Mouse (Mus musculus) MEL (cell line): Measurements from ENCODE around the gene Dpyd. TPM values are rescaled to one million over a fixed set of nuclear protein-coding genes. Genes with fewer than 3 reads are reported as not detected.

ENCODE experiments used
- DNase-seq: peaks from one replicate; pipeline ENCODE4 v3.0.0; 2011; ENCODE audit warnings: low read depth, low spot score
- H3K27ac ChIP-seq: 2 replicates; pipeline ENCODE4 v1.5.1; 2012; ENCODE audit warnings: low read depth, mild to moderate bottlenecking, control low read depth, low read length, moderate library complexity; ENCODE audit not compliant: control insufficient read depth
- H3K27me3 ChIP-seq, 2 experiments: fragments of 150-350 bp in 1 of 2; sonication (generic) in 1 of 2; 2 replicates each; pipeline ENCODE4 v1.6.1; 2012; ENCODE audit warnings: low read length in 2 of 2, mild to moderate bottlenecking in 2 of 2, improper control_type of control experiment in 1 of 2, moderate library complexity in 1 of 2; ENCODE audit not compliant: insufficient read depth in 2 of 2, control insufficient read depth in 1 of 2
- H3K36me3 ChIP-seq, 2 experiments: 2 replicates each; pipeline ENCODE4 v1.6.1; 2012 to 2014; ENCODE audit warnings: low read length in 2 of 2, improper control_type of control experiment in 1 of 2, inconsistent platforms in 1 of 2, mild to moderate bottlenecking in 1 of 2; ENCODE audit not compliant: insufficient read depth in 2 of 2, control insufficient read depth in 1 of 2
- H3K4me1 ChIP-seq, 2 experiments: fragments of 150-350 bp in 1 of 2; sonication (generic) in 1 of 2; 2 replicates each; pipeline ENCODE4 v1.6.1; 2012; ENCODE audit warnings: low read length in 2 of 2, improper control_type of control experiment in 1 of 2, mild to moderate bottlenecking in 1 of 2; ENCODE audit not compliant: insufficient read depth in 2 of 2, control insufficient read depth in 1 of 2
- H3K4me3 ChIP-seq, 2 experiments: fragments of 150-350 bp in 1 of 2; sonication (generic) in 1 of 2; 2 replicates each; pipeline ENCODE4 v1.5.1; 2012; ENCODE audit warnings: low read depth in 2 of 2, low read length in 2 of 2, mild to moderate bottlenecking in 2 of 2, moderate library complexity in 2 of 2, control low read depth in 1 of 2, improper control_type of control experiment in 1 of 2; ENCODE audit not compliant: control insufficient read depth in 1 of 2, insufficient read depth in 1 of 2
- H3K79me2 ChIP-seq: 2 replicates; pipeline ENCODE4 v1.6.1; 2012; ENCODE audit warnings: mild to moderate bottlenecking, low read length, moderate library complexity; ENCODE audit not compliant: control insufficient read depth, poor library complexity, insufficient read depth
- H3K9ac ChIP-seq: 2 replicates; pipeline ENCODE4 v1.6.1; 2012; ENCODE audit warnings: low read depth, mild to moderate bottlenecking, control low read depth, low read length, moderate library complexity; ENCODE audit not compliant: control insufficient read depth, poor library complexity, severe bottlenecking
- H3K9me3 ChIP-seq: fragments of 150-350 bp; sonication (generic); replicated peaks from 2 replicates; pipeline ENCODE4 v1.6.1; 2012; ENCODE audit warnings: mild to moderate bottlenecking, low read length, improper control_type of control experiment, moderate library complexity; ENCODE audit not compliant: insufficient read depth
- CHD2 ChIP-seq: IDR thresholded peaks from 2 replicates; pipeline ENCODE4 v1.6.1; 2011; ENCODE audit warnings: low read length, improper control_type of control experiment
- ELF1 ChIP-seq: IDR thresholded peaks from 2 replicates; pipeline ENCODE4 v1.6.1; 2014; ENCODE audit warnings: low read depth, mild to moderate bottlenecking, inconsistent platforms, low read length, improper control_type of control experiment, moderate library complexity
- HCFC1 ChIP-seq: IDR thresholded peaks from 2 replicates; pipeline ENCODE4 v1.6.1; 2012; ENCODE audit warnings: low read depth, mild to moderate bottlenecking, inconsistent platforms, low read length, improper control_type of control experiment, moderate library complexity
- JUND ChIP-seq: IDR thresholded peaks from 2 replicates; pipeline ENCODE4 v1.6.1; 2011; ENCODE audit warnings: low read depth, mild to moderate bottlenecking, improper control_type of control experiment, low read length
- KAT2A ChIP-seq: conservative IDR thresholded peaks from 2 replicates; pipeline ENCODE4 v1.6.1; 2012; ENCODE audit warnings: low read depth, low read length, improper control_type of control experiment, inconsistent platforms
- MAFK ChIP-seq: IDR thresholded peaks from 2 replicates; pipeline ENCODE4 v1.6.1; 2011; ENCODE audit warnings: low read depth, mild to moderate bottlenecking, low read length, improper control_type of control experiment, borderline replicate concordance
- MYC ChIP-seq: IDR thresholded peaks from 2 replicates; pipeline ENCODE4 v1.6.1; 2011; ENCODE audit warnings: low read depth, mild to moderate bottlenecking, low read length, improper control_type of control experiment, moderate library complexity
- NELFE ChIP-seq: IDR thresholded peaks from 2 replicates; pipeline ENCODE4 v1.6.1; 2011; ENCODE audit warnings: low read depth, low read length, improper control_type of control experiment
- POLR2A ChIP-seq, 2 experiments: IDR thresholded peaks; 2 replicates each; pipeline ENCODE4 v1.6.1; 2011 to 2012; ENCODE audit warnings: low read length in 2 of 2, mild to moderate bottlenecking in 2 of 2, control low read depth in 1 of 2, improper control_type of control experiment in 1 of 2, low read depth in 1 of 2, moderate library complexity in 1 of 2; ENCODE audit not compliant: control insufficient read depth in 1 of 2, insufficient read depth in 1 of 2, poor library complexity in 1 of 2
- RAD21 ChIP-seq: IDR thresholded peaks from 2 replicates; pipeline ENCODE4 v1.6.1; 2011; ENCODE audit warnings: mild to moderate bottlenecking, low read depth, low read length, improper control_type of control experiment
- SIN3A ChIP-seq: IDR thresholded peaks from 2 replicates; pipeline ENCODE4 v1.6.1; 2012; ENCODE audit warnings: low read length, improper control_type of control experiment, inconsistent platforms
- TAL1 ChIP-seq: IDR thresholded peaks from 2 replicates; pipeline ENCODE4 v1.6.1; 2012; ENCODE audit warnings: mild to moderate bottlenecking, inconsistent platforms, low read length, moderate library complexity, mixed read lengths
- TCF12 ChIP-seq: IDR thresholded peaks from 2 replicates; pipeline ENCODE4 v1.6.1; 2014; ENCODE audit warnings: low read depth, mild to moderate bottlenecking, inconsistent platforms, low read length, improper control_type of control experiment, moderate library complexity
- UBTF ChIP-seq: IDR thresholded peaks from 2 replicates; pipeline ENCODE4 v1.6.1; 2012; ENCODE audit warnings: low read depth, mild to moderate bottlenecking, inconsistent platforms, low read length, improper control_type of control experiment, moderate library complexity, borderline replicate concordance; ENCODE audit not compliant: insufficient read depth
- USF1 ChIP-seq: IDR thresholded peaks from 2 replicates; pipeline ENCODE4 v1.6.1; 2014; ENCODE audit warnings: low read depth, mild to moderate bottlenecking, inconsistent platforms, low read length, improper control_type of control experiment, moderate library complexity
- USF2 ChIP-seq, 2 experiments: IDR thresholded peaks; 2 replicates each; pipeline ENCODE4 v1.6.1; 2011 to 2012; ENCODE audit warnings: improper control_type of control experiment in 2 of 2, low read length in 2 of 2, borderline replicate concordance in 1 of 2, inconsistent platforms in 1 of 2, low read depth in 1 of 2, mild to moderate bottlenecking in 1 of 2; ENCODE audit not compliant: insufficient read depth in 1 of 2
- ZC3H11A ChIP-seq: IDR thresholded peaks from 2 replicates; pipeline ENCODE4 v1.6.1; 2012; ENCODE audit warnings: low read depth, mild to moderate bottlenecking, inconsistent platforms, low read length, improper control_type of control experiment
- ZKSCAN1 ChIP-seq: IDR thresholded peaks from 2 replicates; pipeline ENCODE4 v1.6.1; 2012; ENCODE audit warnings: low read depth, mild to moderate bottlenecking, inconsistent platforms, low read length, improper control_type of control experiment, moderate library complexity
- ZMIZ1 ChIP-seq: IDR thresholded peaks from 2 replicates; pipeline ENCODE4 v1.6.1; 2012; ENCODE audit warnings: low read depth, mild to moderate bottlenecking, inconsistent platforms, low read length, improper control_type of control experiment, moderate library complexity
- ZNF384 ChIP-seq: IDR thresholded peaks from 2 replicates; pipeline ENCODE4 v1.6.1; 2012; ENCODE audit warnings: low read depth, mild to moderate bottlenecking, inconsistent platforms, low read length, improper control_type of control experiment
- polyA plus RNA-seq, 2 experiments: library from polyadenylated mRNA; stranded (reverse) in 1 of 2; unstranded in 1 of 2; fragments of >175 nt in 1 of 2; fragments of >200 nt in 1 of 2; gene quantifications; 2 replicates each; pipeline versions ENCODE4 v1.2.1 to v1.2.4; 2012; ENCODE audit warnings: low replicate concordance in 2 of 2, low read depth in 1 of 2; ENCODE audit not compliant: insufficient read length in 2 of 2, insufficient read depth in 1 of 2, missing spikeins in 1 of 2
- total RNA-seq: library from RNA; depleted of rRNA; stranded (reverse); fragments of 300-350 nt; gene quantifications from 2 replicates; pipeline ENCODE4 v1.2.3, GENCODE M21; 2012

Dpyd gene
- total and polyA plus RNA-seq, 3 experiments, result not detected

DNA sequence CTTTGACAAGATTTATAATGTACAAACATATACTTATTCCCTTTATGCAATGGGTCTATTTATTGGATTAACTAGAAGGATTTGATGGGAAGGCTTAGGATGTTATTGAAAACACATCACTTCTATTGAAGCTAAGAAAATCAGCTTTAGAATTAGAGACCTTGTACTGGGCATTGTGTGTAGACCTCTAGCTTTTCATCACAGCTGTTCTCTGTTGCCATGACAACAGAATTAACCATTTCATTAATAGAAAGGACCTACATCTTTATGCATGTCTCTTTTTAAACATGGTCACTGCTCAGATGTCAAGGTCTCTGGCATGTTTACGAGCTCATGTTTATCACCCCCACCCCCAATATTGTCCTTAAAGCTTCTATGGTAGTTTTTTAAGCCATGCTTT is 902.5 kb downstream of the Dpyd start:
- Histone ChIP-seq H3K4me3 (no peak overlapping the region), H3K27me3 (no peaks in the 10 kb centered on the region), H3K27ac (no peak overlapping the region), H3K9ac (no peak overlapping the region), H3K4me1 (no peaks in the 10 kb centered on the region), H3K9me3 (no peaks in the 10 kb centered on the region), H3K36me3 (no peaks in the 10 kb centered on the region), H3K79me2 (no peaks in the 10 kb centered on the region)
- TF ChIP-seq ELF1 (no peak), ZMIZ1 (no peak), CHD2 (no peak), ZNF384 (no peak)
- no peak for DNase-seq

DNA sequence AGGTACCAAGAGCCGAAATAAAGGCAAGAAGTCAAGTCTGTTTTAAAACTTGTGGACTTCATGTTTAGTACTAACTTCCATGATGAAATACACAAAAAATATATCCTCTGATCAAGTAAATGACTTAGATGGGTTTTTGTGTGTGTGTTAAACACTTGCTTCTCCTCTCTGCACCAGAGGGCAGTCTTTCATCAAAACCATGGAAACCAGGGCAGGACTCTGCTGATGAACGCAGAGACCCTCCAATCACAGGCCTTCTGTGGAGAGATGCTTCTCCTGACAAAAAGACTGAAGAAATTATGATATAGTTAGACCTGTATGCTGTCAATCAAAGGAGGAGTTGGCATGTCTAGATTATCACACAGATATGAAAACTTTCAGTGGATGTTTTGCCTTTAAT is 905.8 kb downstream of the Dpyd start:
- Histone ChIP-seq H3K4me3 (no peak overlapping the region), H3K36me3 (no peaks in the 10 kb centered on the region), H3K4me1 (no peaks in the 10 kb centered on the region), H3K9ac (no peak overlapping the region), H3K9me3 (no peaks in the 10 kb centered on the region), H3K27me3 (no peaks in the 10 kb centered on the region), H3K27ac (no peak overlapping the region), H3K79me2 (no peaks in the 10 kb centered on the region)
- DNase-seq, result no peak
- TF ChIP-seq MAFK (no peak), SIN3A (no peak), RAD21 (no peak), MYC (no peak), TCF12 (no peak), ZKSCAN1 (no peak), NELFE (no peak), UBTF (no peak), JUND (no peak), POLR2A (IDR thresholded peaks at IDR 0.05; ENCODE audit: control insufficient read depth in 1 of 2, insufficient read depth in 1 of 2, low read depth in 1 of 2, low read length in 2 of 2, poor library complexity in 1 of 2) (no peak), HCFC1 (no peak), USF1 (no peak), USF2 (IDR thresholded peaks at IDR 0.05; ENCODE audit: borderline replicate concordance in 1 of 2, insufficient read depth in 1 of 2, low read depth in 1 of 2, low read length in 2 of 2) (no peak), TAL1 (no peak), ZC3H11A (no peak), KAT2A (no peak)
